Mouse (Mus musculus): ENCODE measurements at regions not wholly inside any gene's neighbourhood (a gene's known extent, or its start where the extent isn't known, plus 50 kb on each side); places are given as distances from the start of the nearest gene placed in this dataset.

DNA sequence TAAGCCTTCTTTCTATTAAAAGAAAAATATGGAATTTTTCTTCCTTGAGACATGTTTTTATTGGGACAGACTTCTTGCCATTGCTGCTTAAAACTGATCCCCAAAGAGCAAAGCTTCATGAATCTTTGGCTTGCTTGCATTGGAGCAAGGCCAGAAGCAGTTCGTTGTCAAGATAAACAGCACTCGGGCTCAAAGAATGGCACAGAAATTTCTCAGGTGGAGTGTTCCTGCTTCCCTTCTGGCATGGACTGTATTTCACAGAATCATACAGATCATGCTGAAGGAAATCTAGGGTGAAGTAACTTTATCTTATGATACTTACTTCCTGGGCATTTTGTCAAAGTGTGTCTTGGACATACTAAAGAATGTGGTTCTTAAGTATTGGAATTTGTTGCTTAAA is 77.0 kb upstream of the Mmadhc start:
- TF ChIP-seq POLR2A (IDR thresholded peaks at IDR 0.05; ENCODE audit: insufficient read depth, low read depth, low read length) (no peak), CTCF (IDR thresholded peaks at IDR 0.05; ENCODE audit: insufficient read depth, low read depth, low read length) (no peak)
